Mouse (Mus musculus): ENCODE data around the gene Gm28539.

The Gm28539 gene

GRCm38 (mm10) chr16:18836468-18837208, at the start of gene Gm28539, which contains the start of gene 2510002D24Rik:
Gene Gm28539 (plus strand): TSS chr16:18836584.
Gene 2510002D24Rik (plus strand): TSS chr16:18836578.
- DNase-seq (ENCODE audit: low read depth), result peak; percentile 80

GRCm38 (mm10) chr16:18786652-18787051, 49.7 kb upstream of the Gm28539 start:
- no peak for DNase-seq (ENCODE audit: low read depth)

GRCm38 (mm10) chr16:18788627-18789406, 47.6 kb upstream of the Gm28539 start:
- DNase-seq (ENCODE audit: low read depth), result peak; percentile 36

GRCm38 (mm10) chr16:18795223-18795899, 41.0 kb upstream of the Gm28539 start:
- peak; percentile 67 for DNase-seq (ENCODE audit: low read depth)

- peak; percentile 71 for DNase-seq (ENCODE audit: low read depth)
These were observed 39.7 kb upstream of the Gm28539 start for GRCm38 (mm10) chr16:18796645-18797044.

- DNase-seq (ENCODE audit: low read depth), result no peak
These were observed 38.2 kb upstream of the Gm28539 start for GRCm38 (mm10) chr16:18798151-18798550.

GRCm38 (mm10) chr16:18798841-18799240, 37.5 kb upstream of the Gm28539 start:
- peak; percentile 30 for DNase-seq (ENCODE audit: low read depth)

- DNase-seq (ENCODE audit: low read depth), result no peak
These were observed 30.6 kb upstream of the Gm28539 start for GRCm38 (mm10) chr16:18805746-18806145.

GRCm38 (mm10) chr16:18809001-18809400, 27.4 kb upstream of the Gm28539 start:
- no peak for DNase-seq (ENCODE audit: low read depth)

- no peak for DNase-seq (ENCODE audit: low read depth)
These were observed 25.4 kb upstream of the Gm28539 start for GRCm38 (mm10) chr16:18811032-18811431.

- peak; percentile 95 for DNase-seq (ENCODE audit: low read depth)
These were observed 24.7 kb upstream of the Gm28539 start, which contains the start of the genes Ufd1 and Cdc45 for GRCm38 (mm10) chr16:18811468-18812384. Gene Ufd1 (plus strand): TSS chr16:18811779. Gene Cdc45 (minus strand): TSS chr16:18811987.

- DNase-seq (ENCODE audit: low read depth), result no peak
These were observed 23.9 kb upstream of the Gm28539 start for GRCm38 (mm10) chr16:18812385-18812910.

GRCm38 (mm10) chr16:18822356-18822755, 14.0 kb upstream of the Gm28539 start:
- DNase-seq (ENCODE audit: low read depth), result no peak

- no peak for DNase-seq (ENCODE audit: low read depth)
These were observed 13.5 kb upstream of the Gm28539 start for GRCm38 (mm10) chr16:18822925-18823324.

GRCm38 (mm10) chr16:18828630-18829029, 7.8 kb upstream of the Gm28539 start:
- DNase-seq (ENCODE audit: low read depth), result no peak

- no peak for DNase-seq (ENCODE audit: low read depth)
These were observed 7.3 kb upstream of the Gm28539 start for GRCm38 (mm10) chr16:18829102-18829501.

- DNase-seq (ENCODE audit: low read depth), result no peak
These were observed 2.9 kb upstream of the Gm28539 start for GRCm38 (mm10) chr16:18833486-18833885.

GRCm38 (mm10) chr16:18836073-18836467, 314 bp upstream of the Gm28539 start:
- no peak for DNase-seq (ENCODE audit: low read depth)

- DNase-seq (ENCODE audit: low read depth), result no peak
These were observed 2.0 kb downstream of the Gm28539 start for GRCm38 (mm10) chr16:18838346-18838745.

- no peak for DNase-seq (ENCODE audit: low read depth)
These were observed 10.0 kb downstream of the Gm28539 start for GRCm38 (mm10) chr16:18846301-18846820.
